Mouse (Mus musculus) heart, postnatal 4 days (tissue): ENCODE data around the gene Auts2. TPM values are rescaled to one million over a fixed set of nuclear protein-coding genes. Genes with fewer than 3 reads are reported as not detected.

Source experiments
- DNase-seq: peaks from one replicate; pipeline ENCODE4 v3.0.0; 2021
- total RNA-seq, 2 experiments: library from RNA; stranded (reverse); gene quantifications; 2 replicates each; pipeline ENCODE4 v1.2.3; 2021

Gene Auts2
- total RNA-seq, 2 experiments from 2014 or later: 49.0 to 51.4 TPM

GRCm38 (mm10) chr5:132163960-132164359 lies 379.2 kb downstream of the Auts2 start:
- DNase-seq: no peak

GRCm38 (mm10) chr5:132162206-132162533 lies 381.0 kb downstream of the Auts2 start:
- DNase-seq: no peak

- peak; percentile 26 for DNase-seq
Observed at GRCm38 (mm10) chr5:132161338-132162205, 381.6 kb downstream of the Auts2 start.

- DNase-seq: no peak
Observed at GRCm38 (mm10) chr5:132144181-132144580, 399.0 kb downstream of the Auts2 start.

- no peak for DNase-seq
Observed at GRCm38 (mm10) chr5:132140816-132141215, 402.3 kb downstream of the Auts2 start.

GRCm38 (mm10) chr5:132135941-132136663 lies 407.0 kb downstream of the Auts2 start:
- DNase-seq: no peak

- DNase-seq: no peak
Observed at GRCm38 (mm10) chr5:132131948-132132347, 411.2 kb downstream of the Auts2 start.

GRCm38 (mm10) chr5:132130577-132130976 lies 412.6 kb downstream of the Auts2 start:
- DNase-seq: no peak

- DNase-seq: no peak
Observed at GRCm38 (mm10) chr5:132126626-132127025, 416.5 kb downstream of the Auts2 start.

- peak; percentile 27 for DNase-seq
Observed at GRCm38 (mm10) chr5:132115631-132116030, 427.5 kb downstream of the Auts2 start.

- DNase-seq: no peak
Observed at GRCm38 (mm10) chr5:132114561-132115301, 428.4 kb downstream of the Auts2 start.

- peak; percentile 29 for DNase-seq
Observed at GRCm38 (mm10) chr5:132113480-132113879, 429.7 kb downstream of the Auts2 start.

GRCm38 (mm10) chr5:132112666-132113065 lies 430.5 kb downstream of the Auts2 start:
- no peak for DNase-seq

- DNase-seq: no peak
Observed at GRCm38 (mm10) chr5:132102426-132102825, 440.7 kb downstream of the Auts2 start.

- peak; percentile 19 for DNase-seq
Observed at GRCm38 (mm10) chr5:132098461-132098860, 444.7 kb downstream of the Auts2 start.

GRCm38 (mm10) chr5:132092721-132093120 lies 450.4 kb downstream of the Auts2 start:
- DNase-seq: no peak

- DNase-seq: no peak
Observed at GRCm38 (mm10) chr5:132089496-132090250, 453.5 kb downstream of the Auts2 start.

GRCm38 (mm10) chr5:132088585-132088984 lies 454.6 kb downstream of the Auts2 start:
- no peak for DNase-seq

GRCm38 (mm10) chr5:132083753-132084326 lies 459.3 kb downstream of the Auts2 start:
- peak; percentile 7 for DNase-seq

- DNase-seq: no peak
Observed at GRCm38 (mm10) chr5:132075942-132076341, 467.2 kb downstream of the Auts2 start.

GRCm38 (mm10) chr5:132074724-132075374 lies 468.3 kb downstream of the Auts2 start:
- DNase-seq: peak; percentile 49
